Mouse (Mus musculus) CH12.LX (cell line): Measurements from ENCODE around the gene Herc2. TPM values are rescaled to one million over a fixed set of nuclear protein-coding genes. Genes with fewer than 3 reads are reported as not detected.

ENCODE experiments used
- DNase-seq: peaks from one replicate; pipeline ENCODE4 v3.0.0-alpha.2; 2013; ENCODE audit errors: extremely low read depth
- H3K27ac ChIP-seq: 2 replicates; pipeline ENCODE4 v1.5.1; 2012; ENCODE audit warnings: low read depth, mild to moderate bottlenecking, control low read depth, moderate library complexity; ENCODE audit not compliant: insufficient read depth
- H3K27me3 ChIP-seq: replicated peaks from 2 replicates; pipeline ENCODE3; 2012; ENCODE audit warnings: inconsistent platforms
- H3K36me3 ChIP-seq, 2 experiments: replicated peaks in 1 of 2; 2 replicates each; pipeline versions ENCODE3 to v1.6.1; 2012; ENCODE audit warnings: inconsistent platforms in 1 of 2, low read length in 1 of 2, mild to moderate bottlenecking in 1 of 2, mixed read lengths in 1 of 2, moderate library complexity in 1 of 2; ENCODE audit not compliant: control insufficient read depth in 1 of 2, insufficient read depth in 1 of 2
- H3K4me1 ChIP-seq, 2 experiments: 2 replicates each; pipeline ENCODE4 v1.6.1; 2012; ENCODE audit warnings: inconsistent platforms in 1 of 2, moderate library complexity in 1 of 2; ENCODE audit not compliant: insufficient read depth in 2 of 2, control insufficient read depth in 1 of 2
- H3K4me2 ChIP-seq: 2 replicates; pipeline ENCODE4 v1.6.1; 2012; ENCODE audit warnings: low read depth, mild to moderate bottlenecking, control low read depth; ENCODE audit not compliant: poor library complexity, insufficient read depth, severe bottlenecking
- H3K4me3 ChIP-seq, 3 experiments: fragments of 150-350 bp in 1 of 3; sonication (generic) in 1 of 3; replicated peaks in 1 of 3; 2 replicates each; pipeline versions ENCODE3 to v1.5.1; 2011 to 2012; ENCODE audit warnings: low read depth in 2 of 3, low read length in 2 of 3, mild to moderate bottlenecking in 2 of 3, moderate library complexity in 2 of 3, control low read depth in 1 of 3, improper control_type of control experiment in 1 of 3, inconsistent platforms in 1 of 3, mixed read lengths in 1 of 3; ENCODE audit not compliant: poor library complexity in 1 of 3
- H3K79me2 ChIP-seq: replicated peaks from 2 replicates; pipeline ENCODE4 v1.6.1; 2012; ENCODE audit warnings: mild to moderate bottlenecking, moderate library complexity; ENCODE audit not compliant: control insufficient read depth, poor library complexity, insufficient read depth, severe bottlenecking; ENCODE audit errors: extremely low read depth
- H3K9ac ChIP-seq: 2 replicates; pipeline ENCODE4 v1.6.1; 2012; ENCODE audit warnings: low read depth, mild to moderate bottlenecking, control low read depth, moderate library complexity; ENCODE audit not compliant: insufficient read depth
- H3K9me3 ChIP-seq: replicated peaks from 2 replicates; pipeline ENCODE3; 2012; ENCODE audit warnings: low read length, inconsistent platforms, mixed read lengths
- BHLHE40 ChIP-seq: IDR thresholded peaks from 2 replicates; pipeline ENCODE4 v1.6.1; 2011; ENCODE audit warnings: mild to moderate bottlenecking, low read depth, low read length, improper control_type of control experiment
- CTCF ChIP-seq, 2 experiments: IDR thresholded peaks in 1 of 2; conservative IDR thresholded peaks in 1 of 2; 2 replicates each; pipeline ENCODE4 v1.5.1; 2011 to 2012; ENCODE audit warnings: low read depth in 2 of 2, low read length in 2 of 2, improper control_type of control experiment in 1 of 2, inconsistent platforms in 1 of 2, mild to moderate bottlenecking in 1 of 2, moderate library complexity in 1 of 2
- ELF1 ChIP-seq: IDR thresholded peaks from 2 replicates; pipeline ENCODE4 v1.6.1; 2014; ENCODE audit warnings: low read depth, mild to moderate bottlenecking, inconsistent platforms, low read length, improper control_type of control experiment
- EP300 ChIP-seq: IDR thresholded peaks from 2 replicates; pipeline ENCODE4 v1.6.1; 2011; ENCODE audit warnings: low read length, improper control_type of control experiment
- ETS1 ChIP-seq: conservative IDR thresholded peaks from 2 replicates; pipeline ENCODE4 v1.6.1; 2012; ENCODE audit warnings: low read depth, mild to moderate bottlenecking, inconsistent platforms, low read length, improper control_type of control experiment, moderate library complexity
- HCFC1 ChIP-seq: IDR thresholded peaks from 2 replicates; pipeline ENCODE4 v1.6.1; 2012; ENCODE audit warnings: low read depth, mild to moderate bottlenecking, inconsistent platforms, low read length, improper control_type of control experiment
- IRF4 ChIP-seq: IDR thresholded peaks from 2 replicates; pipeline ENCODE4 v1.6.1; 2014; ENCODE audit warnings: low read depth, mild to moderate bottlenecking, inconsistent platforms, low read length, improper control_type of control experiment
- JUN ChIP-seq: IDR thresholded peaks from 2 replicates; pipeline ENCODE4 v1.6.1; 2011; ENCODE audit warnings: low read depth, mild to moderate bottlenecking, low read length, improper control_type of control experiment, moderate library complexity; ENCODE audit not compliant: insufficient read depth
- JUND ChIP-seq: conservative IDR thresholded peaks from 2 replicates; pipeline ENCODE4 v1.6.1; 2011; ENCODE audit warnings: low read depth, low read length, improper control_type of control experiment
- MAFK ChIP-seq: IDR thresholded peaks from 2 replicates; pipeline ENCODE4 v1.6.1; 2011; ENCODE audit warnings: low read length, improper control_type of control experiment; ENCODE audit not compliant: insufficient replicate concordance
- MAX ChIP-seq: IDR thresholded peaks from 2 replicates; pipeline ENCODE4 v1.6.1; 2011; ENCODE audit warnings: low read length, improper control_type of control experiment
- MAZ ChIP-seq: IDR thresholded peaks from 2 replicates; pipeline ENCODE4 v1.6.1; 2012; ENCODE audit warnings: low read depth, mild to moderate bottlenecking, inconsistent platforms, low read length, improper control_type of control experiment, moderate library complexity
- MEF2A ChIP-seq: IDR thresholded peaks from 2 replicates; pipeline ENCODE4 v1.6.1; 2014; ENCODE audit warnings: low read depth, mild to moderate bottlenecking, inconsistent platforms, low read length, improper control_type of control experiment, borderline replicate concordance
- MXI1 ChIP-seq: IDR thresholded peaks from 2 replicates; pipeline ENCODE4 v1.6.1; 2011; ENCODE audit warnings: mild to moderate bottlenecking, low read depth, low read length, improper control_type of control experiment
- MYC ChIP-seq: IDR thresholded peaks from 2 replicates; pipeline ENCODE4 v1.6.1; 2011; ENCODE audit warnings: low read depth, mild to moderate bottlenecking, improper control_type of control experiment, low read length
- NELFE ChIP-seq: IDR thresholded peaks from 2 replicates; pipeline ENCODE4 v1.6.1; 2011; ENCODE audit warnings: low read depth, low read length, improper control_type of control experiment
- NRF1 ChIP-seq: IDR thresholded peaks from 2 replicates; pipeline ENCODE4 v1.6.1; 2014; ENCODE audit warnings: low read depth, mild to moderate bottlenecking, inconsistent platforms, low read length, improper control_type of control experiment, moderate library complexity
- POLR2A ChIP-seq: IDR thresholded peaks from 2 replicates; pipeline ENCODE4 v1.6.1; 2011; ENCODE audit warnings: low read depth, mild to moderate bottlenecking, improper control_type of control experiment, low read length
- POLR2AphosphoS2 ChIP-seq: IDR thresholded peaks from 2 replicates; pipeline ENCODE4 v1.6.1; 2011; ENCODE audit warnings: low read depth, low read length, improper control_type of control experiment
- RAD21 ChIP-seq: IDR thresholded peaks from 2 replicates; pipeline ENCODE4 v1.6.1; 2011; ENCODE audit warnings: low read depth, mild to moderate bottlenecking, low read length, improper control_type of control experiment, moderate library complexity
- RCOR1 ChIP-seq: conservative IDR thresholded peaks from 2 replicates; pipeline ENCODE4 v1.6.1; 2012; ENCODE audit warnings: low read depth, mild to moderate bottlenecking, inconsistent platforms, low read length, improper control_type of control experiment
- SIN3A ChIP-seq: IDR thresholded peaks from 2 replicates; pipeline ENCODE4 v1.6.1; 2012; ENCODE audit warnings: low read length, improper control_type of control experiment, inconsistent platforms
- SMC3 ChIP-seq: IDR thresholded peaks from 2 replicates; pipeline ENCODE4 v1.6.1; 2011; ENCODE audit warnings: low read depth, low read length, improper control_type of control experiment
- TBP ChIP-seq: conservative IDR thresholded peaks from 2 replicates; pipeline ENCODE4 v1.6.1; 2011; ENCODE audit warnings: low read depth, low read length, improper control_type of control experiment
- USF1 ChIP-seq: IDR thresholded peaks from 2 replicates; pipeline ENCODE4 v1.6.1; 2014; ENCODE audit warnings: low read depth, mild to moderate bottlenecking, inconsistent platforms, low read length, improper control_type of control experiment
- ZC3H11A ChIP-seq: IDR thresholded peaks from 2 replicates; pipeline ENCODE4 v1.6.1; 2012; ENCODE audit warnings: low read depth, mild to moderate bottlenecking, inconsistent platforms, low read length, improper control_type of control experiment
- ZKSCAN1 ChIP-seq: IDR thresholded peaks from 2 replicates; pipeline ENCODE4 v1.6.1; 2012; ENCODE audit warnings: low read depth, inconsistent platforms, low read length, improper control_type of control experiment, borderline replicate concordance
- ZMIZ1 ChIP-seq: IDR thresholded peaks from 2 replicates; pipeline ENCODE4 v1.6.1; 2012; ENCODE audit warnings: low read depth, mild to moderate bottlenecking, inconsistent platforms, low read length, improper control_type of control experiment
- ZNF384 ChIP-seq: IDR thresholded peaks from 2 replicates; pipeline ENCODE4 v1.6.1; 2012; ENCODE audit warnings: low read depth, low read length, improper control_type of control experiment, inconsistent platforms
- dilution Hi-C: fragments of 300-500 bp; cut with MboI; formaldehyde crosslinking; loops from 2 replicates; pipeline ENCODE4 v1.14.3; 2020; ENCODE audit warnings: low sequenced_read_pairs; ENCODE audit not compliant: extremely low pct_unique_long_range_greater_than_20kb, extremely low pct_ligation_motif_present
- in situ Hi-C: fragments of 300-500 bp; cut with MboI; formaldehyde crosslinking; loops from 3 replicates; pipeline ENCODE4 v1.14.3; 2019; ENCODE audit warnings: low sequenced_read_pairs, low pct_ligation_motif_present, low pct_unique_long_range_greater_than_20kb, mixed read lengths
- polyA plus RNA-seq: library from polyadenylated mRNA; unstranded; fragments of >175 nt; gene quantifications from 2 replicates; pipeline ENCODE4 v1.2.1, GENCODE M21; 2012; ENCODE audit warnings: low read depth; ENCODE audit not compliant: insufficient read length
- total RNA-seq, 2 experiments: library from RNA; depleted of rRNA; stranded (reverse); fragments of 300-350 nt in 1 of 2; fragments of >200 nt in 1 of 2; gene quantifications; 2 replicates each; pipeline ENCODE4 v1.2.3; 2012 to 2014

Gene Herc2
- total and polyA plus RNA-seq, 3 experiments, result 9.7 to 27.6 (median 18.2) TPM

DNA sequence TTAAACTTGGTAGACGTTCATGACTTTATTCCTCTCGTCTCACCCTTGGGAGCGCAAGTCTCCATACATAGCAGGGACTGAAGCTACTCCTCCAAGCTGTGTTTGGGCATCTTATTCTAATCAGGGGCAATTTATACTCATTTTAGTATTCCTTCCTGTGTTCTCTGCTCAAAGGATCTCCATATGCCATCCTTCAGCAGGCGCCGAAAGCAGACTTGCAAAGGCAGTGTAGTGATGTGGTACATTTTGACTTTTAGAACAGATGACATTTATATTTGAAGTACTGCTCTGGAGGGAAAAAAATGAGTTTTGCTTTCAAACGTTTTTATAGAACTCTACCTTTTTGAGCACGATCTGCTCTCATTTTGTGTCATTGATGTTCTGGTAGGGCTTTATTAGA, 71.0 kb downstream of the Herc2 start:
- Histone ChIP-seq H3K4me1 (no peaks in the 10 kb centered on the region), H3K4me2 (no peak overlapping the region), H3K79me2 (no peaks in the 10 kb centered on the region), H3K9ac (no peak overlapping the region), H3K27me3 (no peaks in the 10 kb centered on the region), H3K36me3 (peaks cover 3 to 32% of the 10 kb centered on the region in 2 experiments), H3K4me3 (no peak overlapping the region), H3K9me3 (no peaks in the 10 kb centered on the region), H3K27ac (no peak overlapping the region)
- dilution Hi-C loops, result no loop called here
- TF ChIP-seq IRF4 (no peak), TBP (no peak), JUND (no peak), RCOR1 (no peak), HCFC1 (no peak), ELF1 (no peak), ZMIZ1 (no peak), MAX (no peak), MAFK (no peak), CTCF (conservative IDR thresholded peaks at IDR 0.05 in 1 of 2, IDR thresholded peaks at IDR 0.05 in 1 of 2; ENCODE audit: low read depth in 2 of 2, low read length in 2 of 2) (no peak), ETS1 (no peak), SMC3 (no peak), MXI1 (no peak), POLR2AphosphoS2 (no peak), MAZ (no peak), NELFE (no peak), MYC (no peak), EP300 (no peak), JUN (no peak)
- in situ Hi-C loops, result no loop called here
- DNase-seq, result no peak

DNA sequence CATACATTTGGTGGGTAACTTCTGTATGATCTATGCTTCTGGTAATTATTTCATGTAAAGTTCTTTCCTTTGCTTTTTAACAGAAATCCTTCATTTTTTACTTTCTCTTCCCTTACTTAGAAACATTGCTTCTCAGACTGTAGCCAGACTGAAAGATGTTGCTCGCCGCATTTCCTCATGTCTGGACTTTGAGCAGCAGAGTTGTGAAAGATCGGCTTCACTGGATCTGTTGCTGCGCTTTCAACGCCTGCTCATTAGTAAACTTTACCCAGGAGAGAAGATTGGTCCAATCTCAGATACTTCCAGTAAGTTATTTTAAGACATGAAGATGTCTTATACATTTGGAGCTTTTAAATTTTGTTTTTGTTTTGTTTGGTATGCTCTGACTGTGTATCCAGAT, 71.4 kb downstream of the Herc2 start:
- no peak for TF ChIP-seq EP300
- no peak for TF ChIP-seq USF1
- no peak for TF ChIP-seq ZC3H11A
- no peak for TF ChIP-seq BHLHE40
- TF ChIP-seq MEF2A, result no peak
- no peak for TF ChIP-seq SMC3
- no peak for TF ChIP-seq SIN3A
- no peak for TF ChIP-seq ZKSCAN1
- TF ChIP-seq NRF1, result no peak
- TF ChIP-seq POLR2A, result no peak
- no peak for TF ChIP-seq ETS1
- TF ChIP-seq JUN, result no peak
- TF ChIP-seq MXI1, result no peak
- no peak for TF ChIP-seq HCFC1
- TF ChIP-seq JUND, result no peak
- TF ChIP-seq RAD21, result no peak
- TF ChIP-seq ZNF384, result no peak
- H3K9ac ChIP-seq, result no peak overlapping the region
- DNase-seq, result no peak
- in situ Hi-C loops, result no loop called here
- no peak overlapping the region for H3K4me2 ChIP-seq
- no peak overlapping the region for H3K4me3 ChIP-seq
- no peaks in the 10 kb centered on the region for H3K4me1 ChIP-seq
- H3K9me3 ChIP-seq, result no peaks in the 10 kb centered on the region
- H3K36me3 ChIP-seq, result peaks cover 3 to 30% of the 10 kb centered on the region in 2 experiments
- no peaks in the 10 kb centered on the region for H3K27me3 ChIP-seq
- H3K27ac ChIP-seq, result no peak overlapping the region
- no peaks in the 10 kb centered on the region for H3K79me2 ChIP-seq
- dilution Hi-C loops, result no loop called here
